ENCODE assay signal across 23 mouse cellular contexts in the genomic region with DNA sequence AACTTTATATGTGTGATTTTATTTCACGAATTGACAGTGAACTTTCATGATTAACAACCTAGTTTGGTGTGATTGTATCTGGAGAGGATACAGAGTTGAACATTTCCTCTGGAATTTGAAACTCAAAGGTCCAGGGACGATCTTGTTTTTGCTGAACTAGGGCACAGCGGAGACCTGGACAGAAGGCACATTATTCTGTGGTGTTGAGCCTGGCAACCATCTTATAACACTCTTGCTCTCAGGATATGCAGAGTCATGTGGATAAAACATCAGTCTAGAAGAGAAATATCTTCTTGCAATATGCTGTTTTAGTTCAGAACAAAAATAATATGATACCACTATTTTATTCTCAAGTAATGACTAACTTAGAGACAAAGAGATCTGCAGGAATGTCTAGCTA.
DNase-seq lines count a peak whose midpoint lies in the region; ATAC-seq and TF ChIP-seq lines count a peak whose summit lies in the region.
"Had no signal": no experiment of that assay in that cellular context is flagged by ENCODE, and none has a peak within 500 bp of the region (broad histone marks: within the 10 kb centered on the region; RNA-seq: fewer than 3 reads in every experiment).

No protein-coding gene starts in this region.

- peak in 1 of 2 experiments; percentile 57 for DNase-seq in cerebellum, adult 2 months
- DNase-seq in cerebellum, adult 11 months: no peak
- no peak for DNase-seq in midbrain, postnatal 0 days (ENCODE audit: low spot score)
- DNase-seq in heart, adult 9 months (ENCODE audit: low spot score in 2 of 2): no peak
- DNase-seq: adrenal gland, postnatal 25 days; gastrocnemius, postnatal 10 days; liver, postnatal 0 days; thymus, adult 18-20 months; thymus, postnatal 36 days had no signal

- no peaks in the 10 kb centered on the region for H3K36me3 ChIP-seq in forebrain, embryonic 15.5 days
- no peaks in the 10 kb centered on the region for H3K36me3 ChIP-seq in forebrain, embryonic 12.5 days (replicated peaks)
- H3K36me3 ChIP-seq in midbrain, postnatal 0 days (ENCODE audit: insufficient read depth, low read length): no peaks in the 10 kb centered on the region
- no peaks in the 10 kb centered on the region for H3K36me3 ChIP-seq in midbrain, embryonic 13.5 days
- no peaks in the 10 kb centered on the region for H3K36me3 ChIP-seq in myocyte (ENCODE audit: control insufficient read depth, insufficient read depth)
- H3K36me3 ChIP-seq: embryonic facial prominence, embryonic 13.5 days; hindbrain, embryonic 10.5 days; limb, embryonic 12.5 days had no signal

- no peak for TF ChIP-seq POLR2A in cerebellum, adult 2 months (IDR thresholded peaks at IDR 0.05; ENCODE audit: borderline replicate concordance, insufficient read depth, low read length)
- no peak for TF ChIP-seq POLR2A in myocyte (IDR thresholded peaks at IDR 0.05; ENCODE audit: insufficient read length, low read depth)

- peaks cover 18% of the 10 kb centered on the region; the same call in 1 of the 2 replicates for H3K4me1 ChIP-seq in cerebellum, adult 2 months (ENCODE audit: control insufficient read depth, insufficient read depth, low read length)
- peaks cover 22% of the 10 kb centered on the region for H3K4me1 ChIP-seq in forebrain, embryonic 15.5 days
- no peaks in the 10 kb centered on the region for H3K4me1 ChIP-seq in forebrain, embryonic 12.5 days
- no peaks in the 10 kb centered on the region for H3K4me1 ChIP-seq in midbrain, postnatal 0 days (ENCODE audit: insufficient read depth, low read length)
- peaks cover 4% of the 10 kb centered on the region for H3K4me1 ChIP-seq in midbrain, embryonic 13.5 days (replicated peaks)
- H3K4me1 ChIP-seq: embryonic facial prominence, embryonic 13.5 days; hindbrain, embryonic 10.5 days; limb, embryonic 12.5 days had no signal

- H3K4me2 ChIP-seq in forebrain, embryonic 15.5 days (replicated peaks): no peak overlapping the region
- H3K4me2 ChIP-seq in forebrain, embryonic 12.5 days: no peak overlapping the region
- no peak overlapping the region for H3K4me2 ChIP-seq in midbrain, postnatal 0 days (ENCODE audit: low read depth, low read length, poor library complexity, severe bottlenecking)
- H3K4me2 ChIP-seq in midbrain, embryonic 13.5 days (replicated peaks): no peak overlapping the region
- peak overlapping the region; percentile 46 for H3K4me2 ChIP-seq in myocyte (ENCODE audit: low read depth)
- H3K4me2 ChIP-seq: embryonic facial prominence, embryonic 13.5 days; heart, embryonic 11.5 days; limb, embryonic 12.5 days; liver, embryonic 11.5 days; midbrain, embryonic 11.5 days had no signal

- H3K79me2 ChIP-seq in myocyte (ENCODE audit: control insufficient read depth, insufficient read depth): no peaks in the 10 kb centered on the region

- peak; percentile 29; the same call in 1 of the 2 replicates for ATAC-seq in forebrain, embryonic 15.5 days (replicated peaks)
- ATAC-seq in forebrain, embryonic 12.5 days (ENCODE audit: low FRiP score): no peak
- no peak for ATAC-seq in midbrain, postnatal 0 days (ENCODE audit: low FRiP score)
- no peak for ATAC-seq in midbrain, embryonic 13.5 days
- ATAC-seq: intestine, postnatal 0 days; liver, postnatal 0 days; lung, postnatal 0 days had no signal

- TF ChIP-seq CTCF in cerebellum, adult 2 months (IDR thresholded peaks at IDR 0.05; ENCODE audit: borderline replicate concordance, insufficient read depth, low read depth, low read length): no peak
- TF ChIP-seq CTCF in midbrain, postnatal 0 days (IDR thresholded peaks at IDR 0.05): no peak

- no peak overlapping the region for H3K9ac ChIP-seq in forebrain, embryonic 15.5 days (replicated peaks)
- H3K9ac ChIP-seq in forebrain, embryonic 12.5 days: no peak overlapping the region
- no peak overlapping the region for H3K9ac ChIP-seq in midbrain, postnatal 0 days (replicated peaks; ENCODE audit: low read length, poor library complexity, severe bottlenecking)
- no peak overlapping the region for H3K9ac ChIP-seq in midbrain, embryonic 13.5 days (replicated peaks)
- H3K9ac ChIP-seq: embryonic facial prominence, embryonic 13.5 days; limb, embryonic 12.5 days; liver, postnatal 0 days had no signal

- no peak overlapping the region for H3ac ChIP-seq in myocyte (ENCODE audit: control insufficient read depth, insufficient read length)

- no peaks in the 10 kb centered on the region for H3K9me3 ChIP-seq in forebrain, embryonic 15.5 days
- no peaks in the 10 kb centered on the region for H3K9me3 ChIP-seq in forebrain, embryonic 12.5 days
- H3K9me3 ChIP-seq in midbrain, postnatal 0 days (ENCODE audit: low read length): no peaks in the 10 kb centered on the region
- H3K9me3 ChIP-seq in midbrain, embryonic 13.5 days: no peaks in the 10 kb centered on the region
- H3K9me3 ChIP-seq: embryonic facial prominence, embryonic 13.5 days; hindbrain, embryonic 10.5 days; limb, embryonic 12.5 days had no signal

- H3K27me3 ChIP-seq in cerebellum, adult 2 months (ENCODE audit: control insufficient read depth, insufficient read depth, low read length): no peaks in the 10 kb centered on the region
- H3K27me3 ChIP-seq in forebrain, embryonic 15.5 days: no peaks in the 10 kb centered on the region
- no peaks in the 10 kb centered on the region for H3K27me3 ChIP-seq in forebrain, embryonic 12.5 days
- no peaks in the 10 kb centered on the region for H3K27me3 ChIP-seq in midbrain, postnatal 0 days (ENCODE audit: insufficient read depth, low read length)
- H3K27me3 ChIP-seq in midbrain, embryonic 13.5 days: no peaks in the 10 kb centered on the region
- H3K27me3 ChIP-seq in myocyte (ENCODE audit: control insufficient read depth, insufficient read depth, insufficient read length): no peaks in the 10 kb centered on the region
- H3K27me3 ChIP-seq: embryonic facial prominence, embryonic 13.5 days; limb, embryonic 12.5 days had no signal

- 25% methylated on average over 3 of the region's 3 CpGs for WGBS in cerebellum, adult 2 months
- WGBS in forebrain, embryonic 15.5 days: 62% methylated on average over 3 of the region's 3 CpGs
- WGBS in forebrain, embryonic 12.5 days: 81% methylated on average over 3 of the region's 3 CpGs
- WGBS in midbrain, postnatal 0 days: 61% methylated on average over 3 of the region's 3 CpGs
- WGBS in midbrain, embryonic 13.5 days: 72% methylated on average over 3 of the region's 3 CpGs

- H3K4me3 ChIP-seq in cerebellum, adult 2 months (replicated peaks; ENCODE audit: insufficient read depth, low read depth, low read length): no peak overlapping the region
- no peak overlapping the region for H3K4me3 ChIP-seq in forebrain, embryonic 15.5 days
- no peak overlapping the region for H3K4me3 ChIP-seq in forebrain, embryonic 12.5 days (replicated peaks)
- no peak overlapping the region for H3K4me3 ChIP-seq in midbrain, postnatal 0 days (ENCODE audit: low read depth, low read length)
- no peak overlapping the region for H3K4me3 ChIP-seq in midbrain, embryonic 13.5 days (replicated peaks)
- H3K4me3 ChIP-seq in myocyte: no peak overlapping the region
- H3K4me3 ChIP-seq: embryonic facial prominence, embryonic 13.5 days; erythroblast, embryonic 14.5 days; hindbrain, embryonic 10.5 days; limb, embryonic 12.5 days had no signal

- H3K27ac ChIP-seq in cerebellum, adult 2 months (ENCODE audit: insufficient read depth, low read length): peak overlapping the region; percentile 66
- H3K27ac ChIP-seq in forebrain, embryonic 15.5 days (replicated peaks): peak overlapping the region; percentile 72
- H3K27ac ChIP-seq in forebrain, embryonic 12.5 days: no peak overlapping the region
- 0 out of 2 replicates have a peak overlapping the region, but pooled peaks have one; percentile 34 for H3K27ac ChIP-seq in midbrain, postnatal 0 days (ENCODE audit: low read depth, low read length)
- no peak overlapping the region for H3K27ac ChIP-seq in midbrain, embryonic 13.5 days
- H3K27ac ChIP-seq: embryonic facial prominence, embryonic 13.5 days; hindbrain, embryonic 10.5 days; limb, embryonic 12.5 days; macrophage had no signal

TF ChIP-seq in myocyte, 11 proteins besides CTCF, POLR2A, EP300 and RAD21:
- TF ChIP-seq CEBPB (IDR thresholded peaks at IDR 0.05; ENCODE audit: insufficient read depth, poor library complexity, severe bottlenecking): no peak
- TF ChIP-seq REST (IDR thresholded peaks at IDR 0.05; ENCODE audit: insufficient read depth, insufficient read length): no peak
- no peak for TF ChIP-seq MAX (IDR thresholded peaks at IDR 0.05; ENCODE audit: low read depth)
- no peak for TF ChIP-seq MYOD1 (IDR thresholded peaks at IDR 0.05; ENCODE audit: control insufficient read depth in 1 of 3, insufficient read length in 2 of 3, low read depth in 2 of 3)
- TF ChIP-seq TCF12 (IDR thresholded peaks at IDR 0.05; ENCODE audit: insufficient read depth, poor library complexity, severe bottlenecking): no peak
- TF ChIP-seq MYOG (IDR thresholded peaks at IDR 0.05; ENCODE audit: control insufficient read depth in 1 of 3, insufficient read depth in 1 of 3, insufficient read length in 2 of 3, low read depth in 2 of 3): no peak
- TF ChIP-seq USF1 (IDR thresholded peaks at IDR 0.05; ENCODE audit: low read depth): no peak
- TF ChIP-seq E2F4 (IDR thresholded peaks at IDR 0.05; ENCODE audit: insufficient read depth): no peak
- no peak for TF ChIP-seq SRF (IDR thresholded peaks at IDR 0.05; ENCODE audit: control insufficient read depth, insufficient read length, low read depth)
- TF ChIP-seq TCF3 (IDR thresholded peaks at IDR 0.05; ENCODE audit: insufficient read length, low read depth): no peak
- no peak for TF ChIP-seq POLR2AphosphoS2 (IDR thresholded peaks at IDR 0.05; ENCODE audit: insufficient read length, low read depth)

Comparison
In these comparisons a context has a peak if more than half of its experiments do, and no peak if none do; other contexts are left out.
1. H3K27ac ChIP-seq: peak in cerebellum, adult 2 months (single experiment), forebrain, embryonic 15.5 days (single experiment) and midbrain, postnatal 0 days (single experiment); none in forebrain, embryonic 12.5 days (single experiment) and midbrain, embryonic 13.5 days (single experiment).